Mouse (Mus musculus) CH12.LX (cell line): ENCODE data around the gene Prr15. TPM values are rescaled to one million over a fixed set of nuclear protein-coding genes. Genes with fewer than 3 reads are reported as not detected.

ENCODE experiments used
- DNase-seq: peaks from one replicate; pipeline ENCODE4 v3.0.0-alpha.2; 2013; ENCODE audit errors: extremely low read depth
- H3K27ac ChIP-seq: 2 replicates; pipeline ENCODE4 v1.5.1; 2012; ENCODE audit warnings: low read depth, mild to moderate bottlenecking, control low read depth, moderate library complexity; ENCODE audit not compliant: insufficient read depth
- H3K27me3 ChIP-seq: replicated peaks from 2 replicates; pipeline ENCODE3; 2012; ENCODE audit warnings: inconsistent platforms
- H3K36me3 ChIP-seq, 2 experiments: replicated peaks in 1 of 2; 2 replicates each; pipeline versions ENCODE3 to v1.6.1; 2012; ENCODE audit warnings: inconsistent platforms in 1 of 2, low read length in 1 of 2, mild to moderate bottlenecking in 1 of 2, mixed read lengths in 1 of 2, moderate library complexity in 1 of 2; ENCODE audit not compliant: control insufficient read depth in 1 of 2, insufficient read depth in 1 of 2
- H3K4me1 ChIP-seq, 2 experiments: 2 replicates each; pipeline ENCODE4 v1.6.1; 2012; ENCODE audit warnings: inconsistent platforms in 1 of 2, moderate library complexity in 1 of 2; ENCODE audit not compliant: insufficient read depth in 2 of 2, control insufficient read depth in 1 of 2
- H3K4me2 ChIP-seq: 2 replicates; pipeline ENCODE4 v1.6.1; 2012; ENCODE audit warnings: low read depth, mild to moderate bottlenecking, control low read depth; ENCODE audit not compliant: poor library complexity, insufficient read depth, severe bottlenecking
- H3K4me3 ChIP-seq, 3 experiments: fragments of 150-350 bp in 1 of 3; sonication (generic) in 1 of 3; replicated peaks in 1 of 3; 2 replicates each; pipeline versions ENCODE3 to v1.5.1; 2011 to 2012; ENCODE audit warnings: low read depth in 2 of 3, low read length in 2 of 3, mild to moderate bottlenecking in 2 of 3, moderate library complexity in 2 of 3, control low read depth in 1 of 3, improper control_type of control experiment in 1 of 3, inconsistent platforms in 1 of 3, mixed read lengths in 1 of 3; ENCODE audit not compliant: poor library complexity in 1 of 3
- H3K79me2 ChIP-seq: replicated peaks from 2 replicates; pipeline ENCODE4 v1.6.1; 2012; ENCODE audit warnings: mild to moderate bottlenecking, moderate library complexity; ENCODE audit not compliant: control insufficient read depth, poor library complexity, insufficient read depth, severe bottlenecking; ENCODE audit errors: extremely low read depth
- H3K9ac ChIP-seq: 2 replicates; pipeline ENCODE4 v1.6.1; 2012; ENCODE audit warnings: low read depth, mild to moderate bottlenecking, control low read depth, moderate library complexity; ENCODE audit not compliant: insufficient read depth
- H3K9me3 ChIP-seq: replicated peaks from 2 replicates; pipeline ENCODE3; 2012; ENCODE audit warnings: low read length, inconsistent platforms, mixed read lengths
- CHD1 ChIP-seq: IDR thresholded peaks from 2 replicates; pipeline ENCODE4 v1.6.1; 2012; ENCODE audit warnings: low read depth, low read length, improper control_type of control experiment, inconsistent platforms
- CHD2 ChIP-seq: IDR thresholded peaks from 2 replicates; pipeline ENCODE4 v1.6.1; 2011; ENCODE audit warnings: low read length, improper control_type of control experiment
- E2F4 ChIP-seq: IDR thresholded peaks from 2 replicates; pipeline ENCODE4 v1.6.1; 2011; ENCODE audit warnings: low read depth, low read length, improper control_type of control experiment; ENCODE audit not compliant: insufficient replicate concordance
- ELF1 ChIP-seq: IDR thresholded peaks from 2 replicates; pipeline ENCODE4 v1.6.1; 2014; ENCODE audit warnings: low read depth, mild to moderate bottlenecking, inconsistent platforms, low read length, improper control_type of control experiment
- EP300 ChIP-seq: IDR thresholded peaks from 2 replicates; pipeline ENCODE4 v1.6.1; 2011; ENCODE audit warnings: low read length, improper control_type of control experiment
- GABPA ChIP-seq: IDR thresholded peaks from 2 replicates; pipeline ENCODE4 v1.6.1; 2012; ENCODE audit warnings: low read depth, low read length, improper control_type of control experiment, inconsistent platforms; ENCODE audit not compliant: insufficient replicate concordance
- HCFC1 ChIP-seq: IDR thresholded peaks from 2 replicates; pipeline ENCODE4 v1.6.1; 2012; ENCODE audit warnings: low read depth, mild to moderate bottlenecking, inconsistent platforms, low read length, improper control_type of control experiment
- IRF4 ChIP-seq: IDR thresholded peaks from 2 replicates; pipeline ENCODE4 v1.6.1; 2014; ENCODE audit warnings: low read depth, mild to moderate bottlenecking, inconsistent platforms, low read length, improper control_type of control experiment
- JUND ChIP-seq: conservative IDR thresholded peaks from 2 replicates; pipeline ENCODE4 v1.6.1; 2011; ENCODE audit warnings: low read depth, low read length, improper control_type of control experiment
- MAZ ChIP-seq: IDR thresholded peaks from 2 replicates; pipeline ENCODE4 v1.6.1; 2012; ENCODE audit warnings: low read depth, mild to moderate bottlenecking, inconsistent platforms, low read length, improper control_type of control experiment, moderate library complexity
- NELFE ChIP-seq: IDR thresholded peaks from 2 replicates; pipeline ENCODE4 v1.6.1; 2011; ENCODE audit warnings: low read depth, low read length, improper control_type of control experiment
- NRF1 ChIP-seq: IDR thresholded peaks from 2 replicates; pipeline ENCODE4 v1.6.1; 2014; ENCODE audit warnings: low read depth, mild to moderate bottlenecking, inconsistent platforms, low read length, improper control_type of control experiment, moderate library complexity
- POLR2AphosphoS2 ChIP-seq: IDR thresholded peaks from 2 replicates; pipeline ENCODE4 v1.6.1; 2011; ENCODE audit warnings: low read depth, low read length, improper control_type of control experiment
- RAD21 ChIP-seq: IDR thresholded peaks from 2 replicates; pipeline ENCODE4 v1.6.1; 2011; ENCODE audit warnings: low read depth, mild to moderate bottlenecking, low read length, improper control_type of control experiment, moderate library complexity
- TBP ChIP-seq: conservative IDR thresholded peaks from 2 replicates; pipeline ENCODE4 v1.6.1; 2011; ENCODE audit warnings: low read depth, low read length, improper control_type of control experiment
- USF1 ChIP-seq: IDR thresholded peaks from 2 replicates; pipeline ENCODE4 v1.6.1; 2014; ENCODE audit warnings: low read depth, mild to moderate bottlenecking, inconsistent platforms, low read length, improper control_type of control experiment
- USF2 ChIP-seq: conservative IDR thresholded peaks from 2 replicates; pipeline ENCODE4 v1.6.1; 2011; ENCODE audit warnings: low read depth, low read length, improper control_type of control experiment
- ZC3H11A ChIP-seq: IDR thresholded peaks from 2 replicates; pipeline ENCODE4 v1.6.1; 2012; ENCODE audit warnings: low read depth, mild to moderate bottlenecking, inconsistent platforms, low read length, improper control_type of control experiment
- ZMIZ1 ChIP-seq: IDR thresholded peaks from 2 replicates; pipeline ENCODE4 v1.6.1; 2012; ENCODE audit warnings: low read depth, mild to moderate bottlenecking, inconsistent platforms, low read length, improper control_type of control experiment
- dilution Hi-C: fragments of 300-500 bp; cut with MboI; formaldehyde crosslinking; loops from 2 replicates; pipeline ENCODE4 v1.14.3; 2020; ENCODE audit warnings: low sequenced_read_pairs; ENCODE audit not compliant: extremely low pct_unique_long_range_greater_than_20kb, extremely low pct_ligation_motif_present
- in situ Hi-C: fragments of 300-500 bp; cut with MboI; formaldehyde crosslinking; loops from 3 replicates; pipeline ENCODE4 v1.14.3; 2019; ENCODE audit warnings: low sequenced_read_pairs, low pct_ligation_motif_present, low pct_unique_long_range_greater_than_20kb, mixed read lengths
- polyA plus RNA-seq: library from polyadenylated mRNA; unstranded; fragments of >175 nt; gene quantifications from 2 replicates; pipeline ENCODE4 v1.2.1, GENCODE M21; 2012; ENCODE audit warnings: low read depth; ENCODE audit not compliant: insufficient read length
- total RNA-seq, 2 experiments: library from RNA; depleted of rRNA; stranded (reverse); fragments of 300-350 nt in 1 of 2; fragments of >200 nt in 1 of 2; gene quantifications; 2 replicates each; pipeline ENCODE4 v1.2.3; 2012 to 2014

The Prr15 gene
- total and polyA plus RNA-seq, 3 experiments, result not detected

GRCm38 (mm10) chr6:54364406-54365136, 38.9 kb downstream of the Prr15 start:
- no peaks in the 10 kb centered on the region for H3K4me1 ChIP-seq
- H3K4me2 ChIP-seq, result no peak overlapping the region
- H3K9ac ChIP-seq, result no peak overlapping the region
- dilution Hi-C loops, result no loop called here
- no peak for DNase-seq
- TF ChIP-seq ELF1 (no peak), ZC3H11A (no peak), USF1 (no peak), POLR2AphosphoS2 (no peak), ZMIZ1 (no peak), CHD1 (no peak), JUND (no peak), NELFE (no peak), EP300 (no peak), RAD21 (no peak), TBP (no peak), HCFC1 (no peak), GABPA (no peak), MAZ (no peak), CHD2 (no peak), E2F4 (no peak)
- no peaks in the 10 kb centered on the region for H3K36me3 ChIP-seq
- H3K27ac ChIP-seq, result no peak overlapping the region
- in situ Hi-C loops, result no loop called here
- H3K4me3 ChIP-seq, result no peak overlapping the region
- H3K27me3 ChIP-seq, result no peaks in the 10 kb centered on the region
- no peaks in the 10 kb centered on the region for H3K9me3 ChIP-seq
- H3K79me2 ChIP-seq, result no peaks in the 10 kb centered on the region; the same call in 1 of the 2 replicates

- H3K27me3 ChIP-seq, result peaks cover 1% of the 10 kb centered on the region
- H3K36me3 ChIP-seq, result no peaks in the 10 kb centered on the region
- no peak overlapping the region for H3K4me2 ChIP-seq
- DNase-seq, result no peak
- no peaks in the 10 kb centered on the region for H3K4me1 ChIP-seq
- in situ Hi-C loops (no loop called here), dilution Hi-C loops (no loop called here)
- H3K4me3 ChIP-seq, result no peak overlapping the region
- H3K27ac ChIP-seq, result no peak overlapping the region
- H3K79me2 ChIP-seq, result no peaks in the 10 kb centered on the region; the same call in 1 of the 2 replicates
- TF ChIP-seq IRF4 (no peak), USF1 (no peak), NRF1 (no peak), USF2 (no peak), HCFC1 (no peak)
- no peak overlapping the region for H3K9ac ChIP-seq
- H3K9me3 ChIP-seq, result no peaks in the 10 kb centered on the region
Observed at GRCm38 (mm10) chr6:54366607-54367006, 41.0 kb downstream of the Prr15 start.
